Mouse (Mus musculus): ENCODE measurements around the gene Gatad2a. TPM values are rescaled to one million over a fixed set of nuclear protein-coding genes. Genes with fewer than 3 reads are reported as not detected.
"Not testable (repeated sequence)": the region's sequence is repeated elsewhere in the genome, so short reads cannot be mapped to it uniquely, and the experiment has no call there.

Gatad2a gene
- polyA plus RNA-seq, 1 experiment = 63.8 TPM

GRCm38 (mm10) chr8:70012763-70013162 lies 16.6 kb upstream of the Gatad2a start:
- 0 out of 2 replicates have a peak, but pooled peaks cover 3% of the 10 kb centered on the region for H3K4me1 ChIP-seq (ENCODE audit: control insufficient read depth, insufficient read depth, low read length)
- no peak overlapping the region for H3K4me3 ChIP-seq (ENCODE audit: insufficient read depth, low read length)
- no peak for TF ChIP-seq CTCF (IDR thresholded peaks at IDR 0.05; ENCODE audit: borderline replicate concordance, insufficient read depth, low read length)
- TF ChIP-seq POLR2A (IDR thresholded peaks at IDR 0.05; ENCODE audit: low read depth, low read length) = no peak
- peak overlapping the region; percentile 81; the same call in 1 of the 2 replicates for H3K27ac ChIP-seq (ENCODE audit: insufficient read depth, low read length)

DNA sequence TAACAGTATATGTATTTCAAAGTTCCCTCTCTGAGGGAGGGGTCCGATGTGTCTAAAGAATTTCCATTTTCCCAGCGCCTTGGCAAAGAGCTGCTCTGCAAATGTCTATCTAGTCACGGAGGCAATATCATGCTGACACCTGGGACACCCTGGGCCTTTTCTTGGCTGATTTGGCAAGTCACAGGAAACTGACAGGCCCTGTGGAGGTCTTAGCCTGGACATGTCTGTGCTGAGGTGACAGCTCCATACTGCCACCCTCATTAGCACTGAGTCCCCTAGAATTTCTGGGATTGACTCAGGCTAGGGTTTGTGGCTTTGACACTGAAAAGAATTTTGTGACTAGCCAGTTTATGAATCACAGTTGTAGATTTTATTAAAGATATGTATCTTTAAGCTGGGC lies 16.2 kb upstream of the Gatad2a start:
- TF ChIP-seq CTCF (IDR thresholded peaks at IDR 0.05; ENCODE audit: borderline replicate concordance, insufficient read depth, low read length) (no peak), POLR2A (IDR thresholded peaks at IDR 0.05; ENCODE audit: low read depth, low read length) (no peak)
- no peak overlapping the region for H3K4me3 ChIP-seq (ENCODE audit: insufficient read depth, low read length)
- H3K27ac ChIP-seq (ENCODE audit: insufficient read depth, low read length) = peak overlapping the region; percentile 81
- 0 out of 2 replicates have a peak, but pooled peaks cover 3% of the 10 kb centered on the region for H3K4me1 ChIP-seq (ENCODE audit: control insufficient read depth, insufficient read depth, low read length)

DNA sequence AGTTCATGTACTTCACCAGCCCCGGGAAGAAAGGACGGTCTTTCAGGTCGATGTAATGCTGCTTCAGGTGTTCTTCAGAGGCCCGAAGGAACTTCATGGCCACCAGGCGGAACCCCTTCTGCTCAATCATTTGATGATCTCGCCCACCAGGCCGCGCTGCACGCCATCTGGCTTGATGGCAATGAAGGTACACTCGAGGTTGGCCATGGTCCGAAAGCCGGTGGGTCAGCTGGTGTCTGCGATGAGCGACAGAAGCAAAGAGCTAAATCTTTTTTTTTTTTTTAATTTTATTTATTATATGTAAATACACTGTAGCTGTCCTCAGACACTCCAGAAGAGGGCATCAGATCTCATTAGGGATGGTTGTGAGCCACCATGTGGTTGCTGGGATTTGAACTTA lies 14.6 kb upstream of the Gatad2a start:
- not testable (repeated sequence) for H3K27ac ChIP-seq (ENCODE audit: insufficient read depth, low read length); H3K4me1 ChIP-seq (ENCODE audit: control insufficient read depth, insufficient read depth, low read length); H3K4me3 ChIP-seq (ENCODE audit: insufficient read depth, low read length)

DNA sequence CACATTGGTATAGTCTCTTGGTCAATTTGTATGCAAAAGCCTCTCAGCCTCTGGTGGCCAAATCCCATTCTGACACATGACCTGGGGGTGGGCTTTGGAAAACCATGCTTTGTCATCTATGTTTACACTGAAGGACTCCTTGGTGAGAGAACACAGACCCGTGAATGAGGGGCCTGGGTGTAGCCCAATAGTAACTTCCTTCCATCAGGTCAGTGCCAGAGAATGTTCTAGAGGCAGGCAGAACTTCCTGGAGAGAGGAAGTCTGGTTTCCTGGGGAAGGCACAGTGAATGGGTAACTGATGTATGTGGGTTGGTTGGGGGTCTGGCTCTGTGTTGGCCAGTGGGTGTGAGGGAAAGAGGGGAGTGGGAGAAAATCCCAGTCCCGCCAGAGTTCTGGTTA lies 9.0 kb upstream of the Gatad2a start:
- no peak for TF ChIP-seq POLR2A (IDR thresholded peaks at IDR 0.05; ENCODE audit: low read depth, low read length)
- TF ChIP-seq CTCF (IDR thresholded peaks at IDR 0.05; ENCODE audit: borderline replicate concordance, insufficient read depth, low read length) = no peak
- H3K4me1 ChIP-seq (ENCODE audit: control insufficient read depth, insufficient read depth, low read length) = no peaks in the 10 kb centered on the region
- H3K27ac ChIP-seq (ENCODE audit: insufficient read depth, low read length) = no peak overlapping the region
- H3K4me3 ChIP-seq (ENCODE audit: insufficient read depth, low read length) = no peak overlapping the region

DNA sequence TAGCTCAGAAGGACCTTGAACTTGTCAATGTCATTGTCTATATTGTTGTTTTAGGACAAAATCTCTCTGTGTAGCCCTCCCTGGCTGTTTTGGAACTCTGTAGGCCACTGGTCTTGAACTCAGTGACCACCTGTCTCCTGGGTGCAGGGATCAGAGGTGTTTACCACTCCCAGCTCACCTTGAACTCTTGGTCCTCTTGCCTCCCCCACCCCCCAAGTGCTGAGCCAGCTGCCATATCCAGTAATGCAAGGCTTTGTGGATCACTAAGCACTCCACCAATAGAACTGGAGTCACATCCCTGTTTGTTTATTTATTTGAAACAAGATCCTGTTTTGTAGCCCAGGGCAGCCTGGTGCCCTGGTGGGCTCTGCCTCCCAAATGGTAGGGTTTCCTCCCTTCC lies 8.2 kb upstream of the Gatad2a start:
- TF ChIP-seq POLR2A (IDR thresholded peaks at IDR 0.05; ENCODE audit: low read depth, low read length) (no peak), CTCF (IDR thresholded peaks at IDR 0.05; ENCODE audit: borderline replicate concordance, insufficient read depth, low read length) (no peak)
- no peaks in the 10 kb centered on the region for H3K4me1 ChIP-seq (ENCODE audit: control insufficient read depth, insufficient read depth, low read length)
- no peak overlapping the region for H3K27ac ChIP-seq (ENCODE audit: insufficient read depth, low read length)
- no peak overlapping the region for H3K4me3 ChIP-seq (ENCODE audit: insufficient read depth, low read length)

DNA sequence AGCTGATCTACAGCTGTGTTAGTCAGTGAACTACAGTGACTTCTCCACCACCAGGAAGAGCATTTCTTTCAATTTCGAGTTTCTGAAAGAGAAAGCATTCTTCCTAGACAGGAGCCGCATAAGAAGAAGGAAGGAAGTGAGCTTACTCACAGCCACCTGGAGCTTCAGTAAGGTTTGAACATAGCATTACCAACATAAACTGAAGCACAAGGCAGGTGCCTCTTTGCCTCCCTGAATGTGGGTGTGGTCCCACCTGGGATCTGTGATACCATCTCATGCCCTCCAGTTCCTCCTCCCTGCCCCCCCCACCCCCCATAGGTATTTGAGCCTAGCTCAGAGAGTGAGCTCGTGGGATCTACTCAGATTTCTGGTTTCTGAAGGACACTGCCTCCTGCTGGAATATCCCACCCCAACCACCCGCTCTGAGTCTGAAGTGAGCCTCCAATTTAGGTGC lies 7.0 kb upstream of the Gatad2a start:
- Histone ChIP-seq H3K27ac (ENCODE audit: insufficient read depth, low read length) (no peak overlapping the region), H3K4me1 (ENCODE audit: control insufficient read depth, insufficient read depth, low read length) (no peaks in the 10 kb centered on the region), H3K4me3 (ENCODE audit: insufficient read depth, low read length) (no peak overlapping the region)
- TF ChIP-seq CTCF (IDR thresholded peaks at IDR 0.05; ENCODE audit: borderline replicate concordance, insufficient read depth, low read length) (no peak), POLR2A (IDR thresholded peaks at IDR 0.05; ENCODE audit: low read depth, low read length) (no peak)

GRCm38 (mm10) chr8:70001892-70002191 lies 5.7 kb upstream of the Gatad2a start:
- H3K27ac ChIP-seq (ENCODE audit: insufficient read depth, low read length); H3K4me1 ChIP-seq (ENCODE audit: control insufficient read depth, insufficient read depth, low read length); H3K4me3 ChIP-seq (ENCODE audit: insufficient read depth, low read length): not testable (repeated sequence)

DNA sequence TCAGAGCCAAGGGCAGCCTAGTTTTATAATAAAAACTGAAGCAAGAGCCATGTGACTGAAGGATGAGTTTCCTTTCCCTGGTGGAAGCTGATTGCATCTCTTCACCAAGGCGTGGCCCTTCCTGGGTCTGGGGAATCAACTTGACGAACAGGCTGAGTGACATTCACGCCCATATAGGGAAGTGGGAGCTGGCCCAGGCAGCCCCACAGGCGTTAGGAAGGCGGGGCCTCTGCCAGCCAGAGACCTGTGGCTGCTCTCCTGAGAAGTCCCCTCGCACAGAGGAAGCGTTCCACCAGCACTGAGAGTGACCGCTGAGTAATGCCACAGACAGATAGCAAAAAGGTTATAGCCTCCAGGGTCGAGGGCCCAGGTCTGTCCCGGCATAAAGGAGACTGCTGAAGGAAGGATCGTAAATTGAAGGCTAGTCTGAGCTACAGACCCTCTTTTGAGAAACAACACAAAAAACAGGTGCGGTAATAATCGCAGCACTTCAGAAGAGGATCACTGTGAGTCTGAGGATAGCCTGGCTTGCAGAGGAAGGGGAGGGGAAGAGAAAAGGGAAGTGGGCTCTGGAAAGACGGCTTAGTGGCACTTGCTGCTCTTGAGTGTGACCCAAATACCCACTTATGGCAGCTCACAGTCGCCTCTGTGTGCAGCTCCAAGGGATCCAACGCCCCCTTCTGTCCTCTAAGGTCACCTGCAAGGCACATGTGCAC lies 5.2 kb upstream of the Gatad2a start:
- no peaks in the 10 kb centered on the region for H3K4me1 ChIP-seq (ENCODE audit: control insufficient read depth, insufficient read depth, low read length)
- peak overlapping the region; percentile 9 for H3K4me3 ChIP-seq (ENCODE audit: insufficient read depth, low read length)
- H3K27ac ChIP-seq (ENCODE audit: insufficient read depth, low read length) = peak overlapping the region; percentile 36; the same call in 1 of the 2 replicates
- TF ChIP-seq CTCF (IDR thresholded peaks at IDR 0.05; ENCODE audit: borderline replicate concordance, insufficient read depth, low read length) (peak; percentile 62; the same call in 1 of the 2 replicates), POLR2A (IDR thresholded peaks at IDR 0.05; ENCODE audit: low read depth, low read length) (peak; percentile 54; the same call in 1 of the 2 replicates)

DNA sequence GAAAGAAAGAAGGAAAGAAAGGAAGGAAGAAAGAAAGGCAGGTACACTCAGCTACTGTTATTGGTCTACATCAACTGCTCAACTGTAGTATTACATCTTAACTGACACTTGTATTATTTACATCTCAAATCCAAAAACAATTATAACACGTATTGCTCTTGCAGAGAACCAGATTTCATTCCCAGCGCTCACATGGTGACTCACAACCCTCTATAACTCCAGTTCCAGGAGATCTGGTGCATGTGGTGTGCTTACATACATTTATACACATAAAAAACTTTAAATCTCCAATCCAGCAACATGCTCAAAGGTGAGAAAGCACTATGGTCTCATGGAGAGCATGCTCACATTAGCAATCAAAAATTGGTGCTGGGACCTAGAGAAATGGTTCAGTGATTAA lies 4.0 kb upstream of the Gatad2a start:
- TF ChIP-seq CTCF (IDR thresholded peaks at IDR 0.05; ENCODE audit: borderline replicate concordance, insufficient read depth, low read length) (no peak), POLR2A (IDR thresholded peaks at IDR 0.05; ENCODE audit: low read depth, low read length) (no peak)
- H3K27ac ChIP-seq (ENCODE audit: insufficient read depth, low read length) = no peak overlapping the region

GRCm38 (mm10) chr8:69999236-69999635 lies 3.1 kb upstream of the Gatad2a start:
- Histone ChIP-seq H3K4me3 (ENCODE audit: insufficient read depth, low read length) (no peak overlapping the region), H3K27ac (ENCODE audit: insufficient read depth, low read length) (no peak overlapping the region), H3K4me1 (ENCODE audit: control insufficient read depth, insufficient read depth, low read length) (no peaks in the 10 kb centered on the region)
- TF ChIP-seq POLR2A (IDR thresholded peaks at IDR 0.05; ENCODE audit: low read depth, low read length) (no peak), CTCF (IDR thresholded peaks at IDR 0.05; ENCODE audit: borderline replicate concordance, insufficient read depth, low read length) (no peak)

More for the DNA sequence above, 4.0 kb upstream of the Gatad2a start:
- Histone ChIP-seq H3K4me1 (ENCODE audit: control insufficient read depth, insufficient read depth, low read length) (no peaks in the 10 kb centered on the region), H3K4me3 (ENCODE audit: insufficient read depth, low read length) (no peak overlapping the region)

- TF ChIP-seq CTCF (IDR thresholded peaks at IDR 0.05; ENCODE audit: borderline replicate concordance, insufficient read depth, low read length) = no peak
- no peak overlapping the region for H3K27ac ChIP-seq (ENCODE audit: insufficient read depth, low read length)
- H3K4me1 ChIP-seq (ENCODE audit: control insufficient read depth, insufficient read depth, low read length) = no peaks in the 10 kb centered on the region
- no peak overlapping the region for H3K4me3 ChIP-seq (ENCODE audit: insufficient read depth, low read length)
These were observed 2.5 kb upstream of the Gatad2a start for GRCm38 (mm10) chr8:69998706-69999105.
